Mouse (Mus musculus) ES-E14 (cell line): ENCODE results near the gene Igfbp7.

ENCODE experiments used
- HCFC1 ChIP-seq: IDR thresholded peaks from 2 replicates; pipeline ENCODE4 v1.6.1; 2012; ENCODE audit warnings: low read length, inconsistent platforms, borderline replicate concordance; ENCODE audit not compliant: insufficient read depth
- ZC3H11A ChIP-seq: IDR thresholded peaks from 2 replicates; pipeline ENCODE4 v1.6.1; 2012; ENCODE audit warnings: low read depth, mild to moderate bottlenecking, inconsistent platforms, low read length, borderline replicate concordance
- ZNF384 ChIP-seq: IDR thresholded peaks from 2 replicates; pipeline ENCODE4 v1.6.1; 2012; ENCODE audit warnings: low read depth, low read length, inconsistent platforms

- TF ChIP-seq ZNF384 (no peak), ZC3H11A (no peak), HCFC1 (no peak)
Measured at GRCm38 (mm10) chr5:77379434-77380135, 28.3 kb downstream of the Igfbp7 start.
